Mouse (Mus musculus) limb, embryonic 15.5 days (tissue): ENCODE measurements around the gene Col6a3. TPM values are rescaled to one million over a fixed set of nuclear protein-coding genes. Genes with fewer than 3 reads are reported as not detected.

Experiments used
- ATAC-seq: fragments of 200-750 bp; cut with Nextera tagmentation; 2 replicates; pipeline ENCODE4 v1.8.0; 2017; ENCODE audit warnings: low read depth, moderate TSS enrichment; ENCODE audit not compliant: insufficient number of reproducible peaks, low FRiP score, low TSS enrichment
- H3K27ac ChIP-seq: fragments of 300-500 bp; sonication (generic); 2 replicates; pipeline ENCODE4 v1.5.1; 2015; ENCODE audit warnings: moderate library complexity, mild to moderate bottlenecking, inconsistent platforms
- H3K27me3 ChIP-seq: fragments of 300-500 bp; sonication (generic); 2 replicates; pipeline ENCODE4 v1.6.1; 2015; ENCODE audit warnings: inconsistent platforms
- H3K36me3 ChIP-seq: fragments of 300-500 bp; sonication (generic); 2 replicates; pipeline ENCODE4 v1.6.1; 2015; ENCODE audit warnings: inconsistent platforms
- H3K4me1 ChIP-seq: fragments of 300-500 bp; sonication (generic); 2 replicates; pipeline ENCODE4 v1.6.1; 2015; ENCODE audit warnings: inconsistent platforms
- H3K4me2 ChIP-seq: fragments of 300-500 bp; sonication (generic); 2 replicates; pipeline ENCODE4 v1.6.1; 2015; ENCODE audit warnings: mild to moderate bottlenecking, inconsistent platforms
- H3K4me3 ChIP-seq: fragments of 300-500 bp; sonication (generic); 2 replicates; pipeline ENCODE4 v1.5.1; 2015; ENCODE audit warnings: mild to moderate bottlenecking, inconsistent platforms
- H3K9ac ChIP-seq: fragments of 300-500 bp; sonication (generic); 2 replicates; pipeline ENCODE4 v1.6.1; 2015; ENCODE audit warnings: inconsistent platforms
- H3K9me3 ChIP-seq: fragments of 300-500 bp; sonication (generic); 2 replicates; pipeline ENCODE4 v1.6.1; 2016; ENCODE audit warnings: inconsistent platforms
- WGBS: fragments of 180-500 bp; shearing (Covaris S2); methylation state at CpG from one replicate; pipeline ENCODE4 v1.1.7; 2015; 5-methylcytosine and 5-hydroxymethylcytosine counted together
- polyA plus RNA-seq: library from polyadenylated mRNA; unstranded; fragments of >200 nt; fragmentation: Nextera tagmentation; extraction: Ambion mirVana; gene quantifications from 2 replicates; pipeline ENCODE4 v1.2.1, GENCODE M21; 2015

Col6a3 gene
- polyA plus RNA-seq, 1 experiment from 2014 or later: 183 TPM

DNA sequence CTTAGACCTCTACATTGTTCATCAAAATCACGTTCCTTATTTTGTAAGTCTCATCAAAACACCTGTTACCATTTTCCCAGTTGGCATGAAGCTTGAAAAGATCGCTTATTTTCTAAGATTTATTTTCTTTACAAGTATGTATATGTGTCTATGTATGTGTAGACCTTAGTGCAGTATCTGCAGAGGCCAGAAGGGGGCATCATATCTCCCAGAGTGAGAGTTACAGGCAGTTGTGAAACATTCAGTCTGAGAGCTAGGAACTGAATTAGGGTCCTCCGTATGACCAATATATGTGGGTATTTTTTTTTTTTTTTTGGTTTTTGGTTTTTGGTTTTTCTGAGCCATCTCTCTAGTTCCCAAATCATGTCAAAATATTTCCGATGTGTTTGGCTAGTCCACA is 50.4 kb downstream of the Col6a3 start:
- H3K27me3 ChIP-seq: no peaks in the 10 kb centered on the region
- peaks cover 19% of the 10 kb centered on the region for H3K4me1 ChIP-seq
- no peak overlapping the region for H3K4me3 ChIP-seq
- H3K9ac ChIP-seq: no peak overlapping the region
- no peak for ATAC-seq
- H3K9me3 ChIP-seq: no peaks in the 10 kb centered on the region
- H3K27ac ChIP-seq: no peak overlapping the region
- peaks cover 89% of the 10 kb centered on the region for H3K36me3 ChIP-seq
- 88% methylated on average over 4 of the region's 4 CpGs for WGBS
- H3K4me2 ChIP-seq: no peak overlapping the region

DNA sequence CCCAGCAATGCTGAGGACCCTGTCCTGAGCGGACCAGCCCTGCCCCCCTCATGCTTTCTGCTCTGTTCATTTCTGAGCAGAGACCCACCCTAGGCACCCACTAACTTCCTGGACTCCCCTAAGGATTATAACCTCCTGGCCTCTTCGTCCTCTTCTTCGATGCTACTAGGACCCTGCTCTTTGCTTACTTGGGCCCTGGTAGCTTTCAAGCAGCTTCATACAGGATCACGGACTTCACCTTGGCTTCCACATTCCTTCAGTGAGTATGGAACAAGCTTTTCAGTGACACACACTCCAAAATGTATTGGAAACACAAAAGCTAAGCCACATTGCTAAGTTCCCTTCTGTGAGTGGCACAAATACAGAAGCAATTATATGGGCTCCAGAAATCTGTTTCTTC is 52.8 kb downstream of the Col6a3 start:
- H3K9me3 ChIP-seq: no peaks in the 10 kb centered on the region
- peaks cover 88% of the 10 kb centered on the region for H3K36me3 ChIP-seq
- H3K4me2 ChIP-seq: no peak overlapping the region
- H3K27me3 ChIP-seq: no peaks in the 10 kb centered on the region
- no peak overlapping the region for H3K27ac ChIP-seq
- H3K4me3 ChIP-seq: no peak overlapping the region
- 89% methylated on average over 4 of the region's 4 CpGs for WGBS
- peaks cover 19% of the 10 kb centered on the region for H3K4me1 ChIP-seq
- ATAC-seq: no peak
- H3K9ac ChIP-seq: no peak overlapping the region

DNA sequence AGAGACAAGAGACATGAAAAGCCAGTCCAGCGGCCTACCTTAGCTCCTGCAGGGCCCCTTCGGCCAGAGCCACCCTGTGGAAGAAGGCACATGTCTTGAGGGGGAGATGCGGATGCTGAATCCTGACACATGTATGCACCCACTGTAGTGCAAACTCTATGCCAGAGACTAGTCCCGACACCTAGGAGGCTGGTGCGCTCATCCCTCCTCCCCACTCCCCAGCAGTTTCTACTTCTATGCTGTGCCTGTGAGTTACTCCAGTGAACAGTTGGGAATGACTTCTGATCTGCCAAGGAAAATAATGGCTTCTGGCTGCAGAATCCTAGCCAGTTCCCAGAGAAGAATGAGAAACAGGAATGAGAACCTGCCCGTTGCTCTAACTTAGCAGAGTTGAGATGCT is 54.3 kb downstream of the Col6a3 start:
- Histone ChIP-seq H3K4me3 (no peak overlapping the region), H3K9ac (no peak overlapping the region), H3K27ac (peak overlapping the region; percentile 71), H3K4me1 (peaks cover 16% of the 10 kb centered on the region), H3K4me2 (no peak overlapping the region), H3K9me3 (no peaks in the 10 kb centered on the region), H3K27me3 (no peaks in the 10 kb centered on the region), H3K36me3 (peaks cover 89% of the 10 kb centered on the region)
- 0 out of 2 replicates have a peak, but pooled peaks have one; percentile 17 for ATAC-seq
- 73% methylated on average over 6 of the region's 6 CpGs for WGBS

- H3K4me2 ChIP-seq: no peak overlapping the region
- peaks cover 87% of the 10 kb centered on the region for H3K36me3 ChIP-seq
- no peaks in the 10 kb centered on the region for H3K9me3 ChIP-seq
- no peak overlapping the region for H3K27ac ChIP-seq
- H3K9ac ChIP-seq: no peak overlapping the region
- no peak for ATAC-seq
- H3K4me1 ChIP-seq: peaks cover 5% of the 10 kb centered on the region
- WGBS: 93% methylated on average over 1 of the region's 1 CpGs
- H3K27me3 ChIP-seq: no peaks in the 10 kb centered on the region
- H3K4me3 ChIP-seq: no peak overlapping the region
Measured at GRCm38 (mm10) chr1:90780446-90780845, 63.3 kb downstream of the Col6a3 start.

DNA sequence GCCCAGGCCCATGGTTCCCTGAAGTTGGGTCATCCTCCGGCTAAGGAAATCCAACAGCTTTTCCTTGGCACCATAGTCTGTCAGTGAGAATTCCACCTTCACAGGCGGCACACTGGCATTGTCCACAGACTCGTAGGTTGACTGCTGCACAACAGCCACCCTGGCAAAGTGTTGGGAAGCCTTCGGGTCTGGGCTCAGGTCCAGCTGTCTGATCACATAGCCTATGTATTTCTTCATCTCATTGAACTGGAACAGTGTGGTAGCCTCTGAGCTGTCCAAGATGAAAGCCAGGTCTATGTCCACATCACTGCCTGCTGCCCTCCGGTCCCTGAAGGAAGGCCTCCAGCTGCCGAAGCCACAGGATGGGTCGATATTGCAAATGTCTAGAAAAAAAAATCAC is 64.7 kb downstream of the Col6a3 start:
- Histone ChIP-seq H3K36me3 (peaks cover 83% of the 10 kb centered on the region), H3K27me3 (no peaks in the 10 kb centered on the region)
- 90% methylated on average over 7 of the region's 7 CpGs for WGBS

GRCm38 (mm10) chr1:90775477-90776241 is 68.1 kb downstream of the Col6a3 start:
- Histone ChIP-seq H3K27me3 (no peaks in the 10 kb centered on the region), H3K4me1 (peaks cover 17% of the 10 kb centered on the region), H3K4me2 (no peak overlapping the region), H3K9ac (no peak overlapping the region), H3K9me3 (no peaks in the 10 kb centered on the region), H3K4me3 (no peak overlapping the region), H3K27ac (peak overlapping the region; percentile 88), H3K36me3 (peaks cover 80% of the 10 kb centered on the region)
- WGBS: 8% methylated on average over 10 of the region's 10 CpGs
- peak; percentile 90 for ATAC-seq

More for the DNA sequence above, 64.7 kb downstream of the Col6a3 start:
- peaks cover 10% of the 10 kb centered on the region for H3K4me1 ChIP-seq
- no peak overlapping the region for H3K9ac ChIP-seq
- no peak overlapping the region for H3K4me2 ChIP-seq
- no peak overlapping the region for H3K4me3 ChIP-seq
- H3K9me3 ChIP-seq: no peaks in the 10 kb centered on the region
- no peak for ATAC-seq
- no peak overlapping the region for H3K27ac ChIP-seq

DNA sequence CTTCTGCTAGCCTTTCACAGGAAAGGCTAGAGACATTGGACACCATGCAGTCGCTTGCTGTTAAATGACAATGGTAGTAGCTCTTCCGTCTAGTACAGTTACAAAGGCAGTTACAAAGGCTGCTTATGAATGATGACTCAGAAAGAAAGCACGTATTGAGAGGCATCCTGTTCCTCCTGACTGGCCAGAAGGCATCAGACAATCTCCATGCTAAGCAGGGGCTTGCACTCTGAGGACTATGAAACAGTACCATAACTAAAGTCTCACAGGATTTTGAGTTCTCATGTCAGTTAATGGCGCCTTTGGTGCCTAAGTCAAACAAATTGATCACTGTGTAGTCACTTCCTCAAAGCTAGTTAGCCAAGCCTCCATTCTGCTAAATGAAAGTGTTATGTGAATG is 72.6 kb downstream of the Col6a3 start:
- H3K9ac ChIP-seq: no peak overlapping the region
- no peak for ATAC-seq
- H3K4me1 ChIP-seq: peaks cover 17% of the 10 kb centered on the region
- 52% methylated on average over 4 of the region's 4 CpGs for WGBS
- H3K4me3 ChIP-seq: no peak overlapping the region
- no peak overlapping the region for H3K27ac ChIP-seq
- no peak overlapping the region for H3K4me2 ChIP-seq
- no peaks in the 10 kb centered on the region for H3K9me3 ChIP-seq
- no peaks in the 10 kb centered on the region for H3K27me3 ChIP-seq
- peaks cover 76% of the 10 kb centered on the region for H3K36me3 ChIP-seq

DNA sequence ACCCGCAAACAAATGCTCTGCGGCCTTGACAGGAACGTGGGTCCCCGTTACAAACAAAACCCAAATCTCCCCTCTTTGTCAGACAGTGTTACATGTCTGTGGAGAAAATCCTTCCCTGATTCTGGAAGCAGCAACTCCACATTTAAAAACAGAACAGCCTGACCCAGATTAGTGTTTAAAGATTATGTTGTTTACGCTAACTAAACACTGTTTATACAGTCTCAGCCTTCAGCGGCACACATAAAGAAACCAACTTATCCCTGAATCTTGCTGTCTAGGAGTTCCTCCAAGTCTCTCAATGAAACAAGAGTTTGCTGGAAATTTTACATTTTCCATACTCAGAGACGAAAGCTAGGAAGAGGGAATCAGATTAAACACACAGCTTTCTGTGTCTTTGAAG is 73.7 kb downstream of the Col6a3 start:
- peaks cover 8% of the 10 kb centered on the region for H3K4me1 ChIP-seq
- no peak overlapping the region for H3K27ac ChIP-seq
- no peak for ATAC-seq
- peaks cover 81% of the 10 kb centered on the region for H3K36me3 ChIP-seq
- no peaks in the 10 kb centered on the region for H3K27me3 ChIP-seq
- no peak overlapping the region for H3K9ac ChIP-seq
- H3K4me2 ChIP-seq: no peak overlapping the region
- no peaks in the 10 kb centered on the region for H3K9me3 ChIP-seq
- H3K4me3 ChIP-seq: no peak overlapping the region
- WGBS: 79% methylated on average over 7 of the region's 7 CpGs

GRCm38 (mm10) chr1:90769301-90769700 is 74.5 kb downstream of the Col6a3 start:
- Histone ChIP-seq H3K27ac (no peak overlapping the region), H3K9ac (no peak overlapping the region), H3K27me3 (no peaks in the 10 kb centered on the region), H3K4me2 (no peak overlapping the region), H3K4me3 (no peak overlapping the region), H3K9me3 (no peaks in the 10 kb centered on the region), H3K4me1 (peaks cover 7% of the 10 kb centered on the region; the same call in 1 of the 2 replicates), H3K36me3 (peaks cover 79% of the 10 kb centered on the region)
- no peak for ATAC-seq
- WGBS: 56% methylated on average over 7 of the region's 7 CpGs

- Histone ChIP-seq H3K36me3 (peaks cover 19% of the 10 kb centered on the region; the same call in 1 of the 2 replicates), H3K27me3 (no peaks in the 10 kb centered on the region), H3K4me1 (peaks cover 14% of the 10 kb centered on the region), H3K9ac (no peak overlapping the region), H3K27ac (no peak overlapping the region), H3K4me2 (no peak overlapping the region), H3K9me3 (no peaks in the 10 kb centered on the region), H3K4me3 (no peak overlapping the region)
- WGBS: 77% methylated on average over 4 of the region's 4 CpGs
- 0 out of 2 replicates have a peak, but pooled peaks have one; percentile 48 for ATAC-seq
Measured at GRCm38 (mm10) chr1:90758091-90758673, 85.6 kb downstream of the Col6a3 start.

GRCm38 (mm10) chr1:90753869-90754563 is 89.8 kb downstream of the Col6a3 start:
- peak overlapping the region; percentile 22; the same call in 1 of the 2 replicates for H3K4me2 ChIP-seq
- ATAC-seq: no peak
- H3K9ac ChIP-seq: no peak overlapping the region
- no peaks in the 10 kb centered on the region for H3K9me3 ChIP-seq
- no peak overlapping the region for H3K4me3 ChIP-seq
- H3K27ac ChIP-seq: peak overlapping the region; percentile 54
- no peaks in the 10 kb centered on the region for H3K27me3 ChIP-seq
- peaks cover 30% of the 10 kb centered on the region for H3K4me1 ChIP-seq
- WGBS: 32% methylated on average over 17 of the region's 17 CpGs
- H3K36me3 ChIP-seq: no peaks in the 10 kb centered on the region

DNA sequence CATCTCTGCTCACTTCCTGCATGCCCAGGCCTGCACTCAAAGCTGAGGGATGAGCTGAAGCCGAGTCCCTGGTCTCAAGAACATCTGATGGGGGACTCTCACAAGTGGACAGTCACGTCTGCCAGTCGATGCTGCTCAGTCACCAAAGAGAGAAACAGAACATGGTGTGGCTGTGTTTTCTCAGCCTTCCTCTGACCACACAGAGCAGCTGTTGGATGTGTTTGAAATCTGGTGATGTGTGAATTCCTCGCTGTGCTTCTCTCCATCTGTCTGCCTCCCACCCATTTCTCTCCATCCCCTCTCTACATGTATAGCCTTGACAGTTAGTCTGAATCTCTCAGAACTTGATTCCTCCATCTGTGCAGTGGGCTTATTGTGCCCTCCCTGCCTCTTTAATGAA is 92.5 kb downstream of the Col6a3 start:
- Histone ChIP-seq H3K27me3 (no peaks in the 10 kb centered on the region), H3K27ac (peak overlapping the region; percentile 54; the same call in 1 of the 2 replicates), H3K4me1 (peaks cover 32% of the 10 kb centered on the region), H3K36me3 (no peaks in the 10 kb centered on the region), H3K9ac (no peak overlapping the region), H3K4me2 (no peak overlapping the region), H3K4me3 (no peak overlapping the region), H3K9me3 (no peaks in the 10 kb centered on the region)
- WGBS: 58% methylated on average over 4 of the region's 4 CpGs
- no peak for ATAC-seq
